Mouse (Mus musculus) testis, adult 2 months (tissue): ENCODE measurements around the gene Fbln5. TPM values are rescaled to one million over a fixed set of nuclear protein-coding genes. Genes with fewer than 3 reads are reported as not detected.

ENCODE experiments used
- H3K27ac ChIP-seq: fragments of 200-500 bp; 2 replicates; pipeline ENCODE4 v1.5.1; 2012; ENCODE audit warnings: low read depth, low read length; ENCODE audit not compliant: control insufficient read depth, insufficient read depth
- H3K27me3 ChIP-seq: fragments of 200-500 bp; 2 replicates; pipeline ENCODE4 v1.6.1; 2012; ENCODE audit warnings: mild to moderate bottlenecking, low read length, moderate library complexity; ENCODE audit not compliant: control insufficient read depth, insufficient read depth
- H3K36me3 ChIP-seq: fragments of 200-500 bp; 2 replicates; pipeline ENCODE4 v1.6.1; 2012; ENCODE audit warnings: mild to moderate bottlenecking, low read length; ENCODE audit not compliant: control insufficient read depth, insufficient read depth
- H3K4me1 ChIP-seq: fragments of 200-500 bp; 2 replicates; pipeline ENCODE4 v1.6.1; 2012; ENCODE audit warnings: low read length; ENCODE audit not compliant: control insufficient read depth, insufficient read depth
- H3K4me3 ChIP-seq: fragments of 200-500 bp; 2 replicates; pipeline ENCODE4 v1.5.1; 2012; ENCODE audit warnings: low read depth, mild to moderate bottlenecking, low read length, moderate library complexity, mixed read lengths; ENCODE audit not compliant: control insufficient read depth
- CTCF ChIP-seq: fragments of 200-500 bp; IDR thresholded peaks from 2 replicates; pipeline ENCODE4 v1.5.1; 2012; ENCODE audit warnings: low read depth, mild to moderate bottlenecking, inconsistent platforms, low read length, moderate library complexity; ENCODE audit not compliant: control insufficient read depth, insufficient read depth, insufficient replicate concordance
- POLR2A ChIP-seq: fragments of 200-500 bp; IDR thresholded peaks from 2 replicates; pipeline ENCODE4 v1.6.1; 2012; ENCODE audit warnings: low read depth, mild to moderate bottlenecking, inconsistent platforms, low read length, moderate library complexity; ENCODE audit not compliant: control insufficient read depth
- polyA plus RNA-seq: library from polyadenylated mRNA; depleted of rRNA; stranded (reverse); fragments of >200 nt; gene quantifications from 2 replicates; pipeline ENCODE4 v1.2.3, GENCODE M21; 2012

The Fbln5 gene
- polyA plus RNA-seq, 1 experiment: 7.9 TPM

DNA sequence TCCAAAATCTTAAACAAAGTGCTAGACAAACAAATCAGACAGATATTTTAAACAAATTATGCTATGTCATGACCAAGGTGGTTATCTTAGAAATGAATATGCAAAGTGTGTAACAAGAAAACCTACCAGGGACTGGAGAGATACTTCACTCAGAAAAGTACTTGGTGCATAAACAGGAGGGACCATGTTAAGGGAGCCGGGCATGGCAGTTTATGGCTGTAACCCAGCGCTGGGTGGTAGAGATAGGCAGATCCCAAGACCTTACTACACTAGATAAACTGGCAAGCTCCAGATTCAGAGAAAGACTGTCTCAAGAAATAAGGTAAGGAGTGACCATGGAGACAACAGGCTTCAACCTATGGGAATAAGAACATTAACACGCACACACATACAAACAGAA, 29.1 kb downstream of the Fbln5 start:
- Histone ChIP-seq H3K27ac (no peak overlapping the region), H3K36me3 (no peaks in the 10 kb centered on the region), H3K27me3 (no peaks in the 10 kb centered on the region), H3K4me1 (no peaks in the 10 kb centered on the region; the same call in 1 of the 2 replicates), H3K4me3 (no peak overlapping the region)
- TF ChIP-seq CTCF: no peak
- no peak for TF ChIP-seq POLR2A

- Histone ChIP-seq H3K27me3 (no peaks in the 10 kb centered on the region), H3K4me1 (no peaks in the 10 kb centered on the region; the same call in 1 of the 2 replicates), H3K36me3 (no peaks in the 10 kb centered on the region), H3K27ac (no peak overlapping the region), H3K4me3 (no peak overlapping the region)
- no peak for TF ChIP-seq POLR2A
- no peak for TF ChIP-seq CTCF
Observed at GRCm38 (mm10) chr12:101789250-101789649, 29.6 kb downstream of the Fbln5 start.

- TF ChIP-seq POLR2A (no peak), CTCF (peak; percentile 19; the same call in 1 of the 2 replicates)
- no peaks in the 10 kb centered on the region for H3K36me3 ChIP-seq
- H3K27me3 ChIP-seq: no peaks in the 10 kb centered on the region
- H3K4me3 ChIP-seq: no peak overlapping the region
- no peak overlapping the region for H3K27ac ChIP-seq
- H3K4me1 ChIP-seq: no peaks in the 10 kb centered on the region
Observed at GRCm38 (mm10) chr12:101782787-101783186, 36.1 kb downstream of the Fbln5 start.

DNA sequence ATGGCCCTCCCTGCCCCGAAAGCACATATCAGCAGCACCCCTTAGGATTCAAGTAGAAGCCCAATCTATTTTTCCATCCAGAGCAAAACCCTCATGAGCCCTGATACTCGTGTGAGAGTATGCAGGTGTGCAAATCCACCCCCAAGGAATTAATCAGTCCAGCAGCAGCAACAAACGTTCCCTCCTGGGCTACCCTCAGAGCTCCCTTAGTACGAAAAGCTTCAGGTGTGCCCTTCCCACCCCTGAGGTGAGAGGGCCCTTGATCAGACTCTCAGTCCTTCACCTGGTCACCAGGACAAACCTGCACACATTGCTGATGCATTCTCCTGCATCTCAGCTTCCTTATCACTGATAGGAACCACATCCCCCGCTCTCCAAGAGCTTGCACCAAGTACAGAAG, 37.9 kb downstream of the Fbln5 start:
- H3K36me3 ChIP-seq: no peaks in the 10 kb centered on the region
- H3K4me3 ChIP-seq: no peak overlapping the region
- H3K27me3 ChIP-seq: no peaks in the 10 kb centered on the region
- TF ChIP-seq POLR2A (no peak), CTCF (no peak)
- no peaks in the 10 kb centered on the region for H3K4me1 ChIP-seq
- H3K27ac ChIP-seq: no peak overlapping the region

DNA sequence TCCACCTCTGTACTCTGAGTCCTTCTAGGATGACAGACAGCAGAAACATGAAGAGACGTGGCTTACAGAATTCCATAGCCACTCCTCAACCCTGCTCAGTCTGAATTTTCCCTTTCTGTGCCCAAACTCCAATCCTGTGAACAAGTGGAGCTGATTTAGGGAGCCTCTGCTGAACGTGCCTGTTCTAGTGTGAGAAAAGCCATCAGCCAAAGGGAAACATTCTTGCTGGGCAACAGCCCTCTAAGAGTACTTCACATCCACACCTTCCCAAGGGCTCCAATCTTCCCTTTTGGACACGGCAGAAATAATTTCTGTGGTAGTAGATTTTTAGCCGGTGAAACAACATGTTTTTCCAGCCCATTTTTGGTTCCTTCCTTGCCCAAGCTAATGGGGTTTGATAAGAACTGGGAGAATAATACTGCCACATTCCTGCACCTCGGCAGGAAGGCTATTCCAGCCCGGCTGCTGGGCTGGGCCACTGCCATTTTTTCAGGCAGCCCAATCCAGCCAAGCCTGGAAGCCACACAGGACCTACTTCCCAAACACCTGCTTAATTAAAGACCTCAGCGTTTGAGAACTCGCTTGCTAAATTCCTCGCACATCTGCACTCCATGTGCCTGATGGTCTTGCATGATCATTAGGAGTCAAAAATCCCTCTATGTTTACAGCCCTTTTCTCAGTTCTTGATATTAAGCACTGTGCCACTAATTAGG, 41.1 kb downstream of the Fbln5 start:
- Histone ChIP-seq H3K27ac (no peak overlapping the region), H3K36me3 (no peaks in the 10 kb centered on the region), H3K4me1 (peaks cover 2% of the 10 kb centered on the region), H3K4me3 (no peak overlapping the region), H3K27me3 (no peaks in the 10 kb centered on the region)
- no peak for TF ChIP-seq CTCF

GRCm38 (mm10) chr12:101776383-101776782, 42.5 kb downstream of the Fbln5 start:
- no peak for TF ChIP-seq POLR2A
- no peak for TF ChIP-seq CTCF
- no peaks in the 10 kb centered on the region for H3K27me3 ChIP-seq
- H3K4me3 ChIP-seq: no peak overlapping the region
- no peak overlapping the region for H3K27ac ChIP-seq
- no peaks in the 10 kb centered on the region for H3K36me3 ChIP-seq
- H3K4me1 ChIP-seq: peaks cover 2% of the 10 kb centered on the region

- H3K27me3 ChIP-seq: no peaks in the 10 kb centered on the region
- peaks cover 2% of the 10 kb centered on the region for H3K4me1 ChIP-seq
- TF ChIP-seq POLR2A (no peak), CTCF (no peak)
- H3K27ac ChIP-seq: no peak overlapping the region
- H3K36me3 ChIP-seq: no peaks in the 10 kb centered on the region
- no peak overlapping the region for H3K4me3 ChIP-seq
Observed at GRCm38 (mm10) chr12:101774116-101774515, 44.7 kb downstream of the Fbln5 start.
